Mouse (Mus musculus): Measurements from ENCODE around the gene Pam.
"Not testable (repeated sequence)": the region's sequence is repeated elsewhere in the genome, so short reads cannot be mapped to it uniquely, and the experiment has no call there.

The Pam gene

GRCm38 (mm10) chr1:98029025-98029424 is 66.4 kb downstream of the Pam start:
- DNase-seq: no peak

- DNase-seq: no peak
Observed at GRCm38 (mm10) chr1:98028468-98028867, 67.0 kb downstream of the Pam start.

GRCm38 (mm10) chr1:98027959-98028358 is 67.5 kb downstream of the Pam start:
- no peak for DNase-seq

- no peak for DNase-seq
Observed at GRCm38 (mm10) chr1:98025924-98026640, 69.4 kb downstream of the Pam start.

GRCm38 (mm10) chr1:98023866-98024265 is 71.6 kb downstream of the Pam start:
- no peak for DNase-seq

GRCm38 (mm10) chr1:98018987-98019386 is 76.5 kb downstream of the Pam start:
- DNase-seq: no peak

- DNase-seq: no peak
Observed at GRCm38 (mm10) chr1:98016004-98016848, 79.2 kb downstream of the Pam start.

- no peak for DNase-seq
Observed at GRCm38 (mm10) chr1:98015564-98015963, 79.9 kb downstream of the Pam start.

GRCm38 (mm10) chr1:98002561-98003425 is 92.7 kb downstream of the Pam start:
- no peak for DNase-seq

GRCm38 (mm10) chr1:97999465-97999864 is 96.0 kb downstream of the Pam start:
- DNase-seq: no peak

GRCm38 (mm10) chr1:97998961-97999360 is 96.5 kb downstream of the Pam start:
- DNase-seq: not testable (repeated sequence)

- no peak for DNase-seq
Observed at GRCm38 (mm10) chr1:97997088-97997487, 98.4 kb downstream of the Pam start.

- no peak for DNase-seq
Observed at GRCm38 (mm10) chr1:97991976-97992375, 103.5 kb downstream of the Pam start.

- no peak for DNase-seq
Observed at GRCm38 (mm10) chr1:97983189-97983588, 112.3 kb downstream of the Pam start.

- DNase-seq: no peak
Observed at GRCm38 (mm10) chr1:97979422-97979821, 116.0 kb downstream of the Pam start.

GRCm38 (mm10) chr1:97977521-97977920 is 117.9 kb downstream of the Pam start:
- no peak for DNase-seq

- DNase-seq: peak; percentile 15
Observed at GRCm38 (mm10) chr1:97976873-97977473, 118.5 kb downstream of the Pam start.

- DNase-seq: no peak
Observed at GRCm38 (mm10) chr1:97976072-97976471, 119.4 kb downstream of the Pam start.

GRCm38 (mm10) chr1:97974968-97975367 is 120.5 kb downstream of the Pam start:
- DNase-seq: no peak

- no peak for DNase-seq
Observed at GRCm38 (mm10) chr1:97969765-97970164, 125.7 kb downstream of the Pam start.

GRCm38 (mm10) chr1:97963711-97964110 is 131.7 kb downstream of the Pam start:
- DNase-seq: no peak

- DNase-seq: no peak
Observed at GRCm38 (mm10) chr1:97962134-97962533, 133.3 kb downstream of the Pam start.

GRCm38 (mm10) chr1:97960681-97961080 is 134.8 kb downstream of the Pam start:
- no peak for DNase-seq
